14 mouse cellular contexts compared by ENCODE assay signal in the genomic region with DNA sequence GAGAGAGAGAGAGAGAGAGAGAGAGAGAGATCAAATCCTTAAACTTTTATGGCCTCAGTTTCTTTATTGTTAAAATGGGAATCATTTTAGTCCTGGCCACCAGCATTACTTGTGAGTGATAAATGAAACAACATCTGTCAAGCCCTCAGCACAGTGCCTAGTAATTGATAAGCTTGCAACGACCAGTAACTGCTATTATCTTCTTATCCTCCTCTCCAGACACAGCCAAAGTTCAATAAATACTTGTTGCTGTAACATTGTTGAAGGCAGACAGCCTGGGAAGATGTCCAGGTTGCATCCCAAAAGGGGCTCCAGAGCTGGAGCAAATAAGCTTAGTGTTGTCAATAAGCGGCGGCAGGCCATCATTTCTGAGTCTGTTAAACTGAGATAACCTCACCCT.
"Had no signal": no experiment of that assay in that cellular context is flagged by ENCODE, and none has a peak within 500 bp of the region (broad histone marks: within the 10 kb centered on the region; RNA-seq: fewer than 3 reads in every experiment).

No protein-coding gene starts in this region.

- H3K9ac ChIP-seq: limb, embryonic 12.5 days; neural tube, embryonic 13.5 days had no signal

- H3K27me3 ChIP-seq: limb, embryonic 12.5 days; neural tube, embryonic 13.5 days had no signal

- H3K4me1 ChIP-seq: limb, embryonic 12.5 days; midbrain, embryonic 10.5 days; neural tube, embryonic 13.5 days had no signal

- DNase-seq: kidney, adult 8-10 months; kidney, postnatal 36 days; layer of hippocampus, adult 9-11 months; layer of hippocampus, postnatal 36 days; lung, adult 18-20 months; retina, postnatal 1 day; right cerebral cortex, postnatal 14 days; thymus, postnatal 4 days had no signal

- H3K27ac ChIP-seq: limb, embryonic 12.5 days; midbrain, embryonic 10.5 days; neural tube, embryonic 13.5 days; stomach, postnatal 0 days had no signal

- H3K9me3 ChIP-seq: limb, embryonic 12.5 days; midbrain, embryonic 10.5 days; neural tube, embryonic 13.5 days had no signal

- H3K4me3 ChIP-seq: limb, embryonic 12.5 days; midbrain, embryonic 10.5 days; neural tube, embryonic 13.5 days had no signal

- H3K36me3 ChIP-seq: limb, embryonic 12.5 days; midbrain, embryonic 10.5 days; neural tube, embryonic 13.5 days had no signal

- H3K4me2 ChIP-seq: limb, embryonic 12.5 days; neural tube, embryonic 13.5 days had no signal

- ATAC-seq: intestine, postnatal 0 days; midbrain, embryonic 16.5 days had no signal
